Mouse (Mus musculus) CH12.LX (cell line): ENCODE data around the gene Pou5f1. TPM values are rescaled to one million over a fixed set of nuclear protein-coding genes. Genes with fewer than 3 reads are reported as not detected.

ENCODE experiments used
- DNase-seq: peaks from one replicate; pipeline ENCODE4 v3.0.0-alpha.2; 2013; ENCODE audit errors: extremely low read depth
- H3K27ac ChIP-seq: 2 replicates; pipeline ENCODE4 v1.5.1; 2012; ENCODE audit warnings: low read depth, mild to moderate bottlenecking, control low read depth, moderate library complexity; ENCODE audit not compliant: insufficient read depth
- H3K27me3 ChIP-seq: replicated peaks from 2 replicates; pipeline ENCODE3; 2012; ENCODE audit warnings: inconsistent platforms
- H3K36me3 ChIP-seq, 2 experiments: replicated peaks in 1 of 2; 2 replicates each; pipeline versions ENCODE3 to v1.6.1; 2012; ENCODE audit warnings: inconsistent platforms in 1 of 2, low read length in 1 of 2, mild to moderate bottlenecking in 1 of 2, mixed read lengths in 1 of 2, moderate library complexity in 1 of 2; ENCODE audit not compliant: control insufficient read depth in 1 of 2, insufficient read depth in 1 of 2
- H3K4me1 ChIP-seq, 2 experiments: 2 replicates each; pipeline ENCODE4 v1.6.1; 2012; ENCODE audit warnings: inconsistent platforms in 1 of 2, moderate library complexity in 1 of 2; ENCODE audit not compliant: insufficient read depth in 2 of 2, control insufficient read depth in 1 of 2
- H3K4me2 ChIP-seq: 2 replicates; pipeline ENCODE4 v1.6.1; 2012; ENCODE audit warnings: low read depth, mild to moderate bottlenecking, control low read depth; ENCODE audit not compliant: poor library complexity, insufficient read depth, severe bottlenecking
- H3K4me3 ChIP-seq, 3 experiments: fragments of 150-350 bp in 1 of 3; sonication (generic) in 1 of 3; replicated peaks in 1 of 3; 2 replicates each; pipeline versions ENCODE3 to v1.5.1; 2011 to 2012; ENCODE audit warnings: low read depth in 2 of 3, low read length in 2 of 3, mild to moderate bottlenecking in 2 of 3, moderate library complexity in 2 of 3, control low read depth in 1 of 3, improper control_type of control experiment in 1 of 3, inconsistent platforms in 1 of 3, mixed read lengths in 1 of 3; ENCODE audit not compliant: poor library complexity in 1 of 3
- H3K79me2 ChIP-seq: replicated peaks from 2 replicates; pipeline ENCODE4 v1.6.1; 2012; ENCODE audit warnings: mild to moderate bottlenecking, moderate library complexity; ENCODE audit not compliant: control insufficient read depth, poor library complexity, insufficient read depth, severe bottlenecking; ENCODE audit errors: extremely low read depth
- H3K9ac ChIP-seq: 2 replicates; pipeline ENCODE4 v1.6.1; 2012; ENCODE audit warnings: low read depth, mild to moderate bottlenecking, control low read depth, moderate library complexity; ENCODE audit not compliant: insufficient read depth
- H3K9me3 ChIP-seq: replicated peaks from 2 replicates; pipeline ENCODE3; 2012; ENCODE audit warnings: low read length, inconsistent platforms, mixed read lengths
- CHD2 ChIP-seq: IDR thresholded peaks from 2 replicates; pipeline ENCODE4 v1.6.1; 2011; ENCODE audit warnings: low read length, improper control_type of control experiment
- CTCF ChIP-seq, 2 experiments: IDR thresholded peaks in 1 of 2; conservative IDR thresholded peaks in 1 of 2; 2 replicates each; pipeline ENCODE4 v1.5.1; 2011 to 2012; ENCODE audit warnings: low read depth in 2 of 2, low read length in 2 of 2, improper control_type of control experiment in 1 of 2, inconsistent platforms in 1 of 2, mild to moderate bottlenecking in 1 of 2, moderate library complexity in 1 of 2
- E2F4 ChIP-seq: IDR thresholded peaks from 2 replicates; pipeline ENCODE4 v1.6.1; 2011; ENCODE audit warnings: low read depth, low read length, improper control_type of control experiment; ENCODE audit not compliant: insufficient replicate concordance
- ELF1 ChIP-seq: IDR thresholded peaks from 2 replicates; pipeline ENCODE4 v1.6.1; 2014; ENCODE audit warnings: low read depth, mild to moderate bottlenecking, inconsistent platforms, low read length, improper control_type of control experiment
- EP300 ChIP-seq: IDR thresholded peaks from 2 replicates; pipeline ENCODE4 v1.6.1; 2011; ENCODE audit warnings: low read length, improper control_type of control experiment
- ETS1 ChIP-seq: conservative IDR thresholded peaks from 2 replicates; pipeline ENCODE4 v1.6.1; 2012; ENCODE audit warnings: low read depth, mild to moderate bottlenecking, inconsistent platforms, low read length, improper control_type of control experiment, moderate library complexity
- HCFC1 ChIP-seq: IDR thresholded peaks from 2 replicates; pipeline ENCODE4 v1.6.1; 2012; ENCODE audit warnings: low read depth, mild to moderate bottlenecking, inconsistent platforms, low read length, improper control_type of control experiment
- IRF4 ChIP-seq: IDR thresholded peaks from 2 replicates; pipeline ENCODE4 v1.6.1; 2014; ENCODE audit warnings: low read depth, mild to moderate bottlenecking, inconsistent platforms, low read length, improper control_type of control experiment
- JUN ChIP-seq: IDR thresholded peaks from 2 replicates; pipeline ENCODE4 v1.6.1; 2011; ENCODE audit warnings: low read depth, mild to moderate bottlenecking, low read length, improper control_type of control experiment, moderate library complexity; ENCODE audit not compliant: insufficient read depth
- JUND ChIP-seq: conservative IDR thresholded peaks from 2 replicates; pipeline ENCODE4 v1.6.1; 2011; ENCODE audit warnings: low read depth, low read length, improper control_type of control experiment
- MAZ ChIP-seq: IDR thresholded peaks from 2 replicates; pipeline ENCODE4 v1.6.1; 2012; ENCODE audit warnings: low read depth, mild to moderate bottlenecking, inconsistent platforms, low read length, improper control_type of control experiment, moderate library complexity
- MEF2A ChIP-seq: IDR thresholded peaks from 2 replicates; pipeline ENCODE4 v1.6.1; 2014; ENCODE audit warnings: low read depth, mild to moderate bottlenecking, inconsistent platforms, low read length, improper control_type of control experiment, borderline replicate concordance
- MXI1 ChIP-seq: IDR thresholded peaks from 2 replicates; pipeline ENCODE4 v1.6.1; 2011; ENCODE audit warnings: mild to moderate bottlenecking, low read depth, low read length, improper control_type of control experiment
- MYC ChIP-seq: IDR thresholded peaks from 2 replicates; pipeline ENCODE4 v1.6.1; 2011; ENCODE audit warnings: low read depth, mild to moderate bottlenecking, improper control_type of control experiment, low read length
- PAX5 ChIP-seq: IDR thresholded peaks from 2 replicates; pipeline ENCODE4 v1.6.1; 2012; ENCODE audit warnings: low read length, inconsistent platforms, mixed read lengths
- RAD21 ChIP-seq: IDR thresholded peaks from 2 replicates; pipeline ENCODE4 v1.6.1; 2011; ENCODE audit warnings: low read depth, mild to moderate bottlenecking, low read length, improper control_type of control experiment, moderate library complexity
- SIN3A ChIP-seq: IDR thresholded peaks from 2 replicates; pipeline ENCODE4 v1.6.1; 2012; ENCODE audit warnings: low read length, improper control_type of control experiment, inconsistent platforms
- SMC3 ChIP-seq: IDR thresholded peaks from 2 replicates; pipeline ENCODE4 v1.6.1; 2011; ENCODE audit warnings: low read depth, low read length, improper control_type of control experiment
- ZMIZ1 ChIP-seq: IDR thresholded peaks from 2 replicates; pipeline ENCODE4 v1.6.1; 2012; ENCODE audit warnings: low read depth, mild to moderate bottlenecking, inconsistent platforms, low read length, improper control_type of control experiment
- ZNF384 ChIP-seq: IDR thresholded peaks from 2 replicates; pipeline ENCODE4 v1.6.1; 2012; ENCODE audit warnings: low read depth, low read length, improper control_type of control experiment, inconsistent platforms
- dilution Hi-C: fragments of 300-500 bp; cut with MboI; formaldehyde crosslinking; loops from 2 replicates; pipeline ENCODE4 v1.14.3; 2020; ENCODE audit warnings: low sequenced_read_pairs; ENCODE audit not compliant: extremely low pct_unique_long_range_greater_than_20kb, extremely low pct_ligation_motif_present
- in situ Hi-C: fragments of 300-500 bp; cut with MboI; formaldehyde crosslinking; loops from 3 replicates; pipeline ENCODE4 v1.14.3; 2019; ENCODE audit warnings: low sequenced_read_pairs, low pct_ligation_motif_present, low pct_unique_long_range_greater_than_20kb, mixed read lengths
- polyA plus RNA-seq: library from polyadenylated mRNA; unstranded; fragments of >175 nt; gene quantifications from 2 replicates; pipeline ENCODE4 v1.2.1, GENCODE M21; 2012; ENCODE audit warnings: low read depth; ENCODE audit not compliant: insufficient read length
- total RNA-seq, 2 experiments: library from RNA; depleted of rRNA; stranded (reverse); fragments of 300-350 nt in 1 of 2; fragments of >200 nt in 1 of 2; gene quantifications; 2 replicates each; pipeline ENCODE4 v1.2.3; 2012 to 2014

Pou5f1 gene
- total and polyA plus RNA-seq, 3 experiments, result 0.13 TPM; not detected in 2

DNA sequence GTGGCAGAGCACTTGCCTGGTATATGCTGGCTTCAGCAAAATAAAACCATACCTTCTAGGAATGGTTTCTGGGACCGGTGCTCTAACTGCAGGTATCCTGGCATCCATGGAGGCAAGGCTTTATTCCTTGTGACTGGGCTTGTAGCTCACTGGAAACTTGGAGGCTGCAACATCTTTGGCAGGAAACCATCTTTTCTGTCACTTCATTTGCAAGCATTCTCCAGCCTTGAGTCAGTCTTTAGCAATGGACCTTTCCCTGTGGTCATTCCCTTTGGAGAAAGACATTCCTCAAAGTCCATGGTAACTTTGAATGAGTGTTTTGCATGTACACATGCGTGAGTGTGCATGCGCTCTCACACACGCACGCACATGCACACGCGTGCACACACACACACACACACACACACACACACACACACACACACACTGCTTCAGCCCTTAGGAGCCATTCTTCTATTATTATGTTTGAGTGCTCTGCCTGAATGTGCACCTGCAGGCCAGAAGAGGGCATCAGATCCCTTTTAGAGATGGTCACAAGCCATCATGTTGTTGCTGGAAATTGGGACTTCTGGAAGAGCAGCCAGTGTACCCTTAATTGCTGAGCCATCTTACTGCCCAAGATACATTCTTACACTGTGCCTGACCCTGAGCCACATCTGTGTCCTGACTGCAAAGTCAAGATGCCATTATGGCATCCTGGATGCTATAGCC lies 7.3 kb downstream of the Pou5f1 start:
- Histone ChIP-seq H3K4me2 (no peak overlapping the region), H3K27me3 (no peaks in the 10 kb centered on the region), H3K4me1 (peaks cover 7 to 40% of the 10 kb centered on the region in 2 experiments; a peak in 3 of 4 replicates), H3K9ac (no peak overlapping the region), H3K9me3 (no peaks in the 10 kb centered on the region), H3K4me3 (no peak overlapping the region), H3K79me2 (peaks cover 5% of the 10 kb centered on the region; the same call in 1 of the 2 replicates), H3K27ac (no peak overlapping the region), H3K36me3 (peaks cover 9 to 38% of the 10 kb centered on the region in 2 experiments)
- no peak for DNase-seq
- dilution Hi-C loops (no loop called here), in situ Hi-C loops (no loop called here)
- TF ChIP-seq SMC3, result no peak
- peak in 1 of 2 experiments; percentile 50; a peak in 2 of 4 replicates for TF ChIP-seq CTCF (conservative IDR thresholded peaks at IDR 0.05 in 1 of 2, IDR thresholded peaks at IDR 0.05 in 1 of 2; ENCODE audit: low read depth in 2 of 2, low read length in 2 of 2)
- peak; percentile 20 for TF ChIP-seq RAD21

- dilution Hi-C loops, result no loop called here
- in situ Hi-C loops, result no loop called here
- TF ChIP-seq CTCF (conservative IDR thresholded peaks at IDR 0.05 in 1 of 2, IDR thresholded peaks at IDR 0.05 in 1 of 2; ENCODE audit: low read depth in 2 of 2, low read length in 2 of 2) (peak; percentile 70 to 88), MYC (no peak), RAD21 (peak; percentile 30), SMC3 (peak; percentile 48)
- no peaks in the 10 kb centered on the region for H3K27me3 ChIP-seq
- peak; percentile 74 for DNase-seq
- H3K27ac ChIP-seq, result no peak overlapping the region
- H3K79me2 ChIP-seq, result peaks cover 5% of the 10 kb centered on the region; the same call in 1 of the 2 replicates
- no peak overlapping the region for H3K9ac ChIP-seq
- H3K9me3 ChIP-seq, result no peaks in the 10 kb centered on the region
- peaks cover 9 to 38% of the 10 kb centered on the region in 2 experiments for H3K36me3 ChIP-seq
- no peak overlapping the region for H3K4me2 ChIP-seq
- no peak overlapping the region for H3K4me3 ChIP-seq
- H3K4me1 ChIP-seq, result peaks cover 7 to 45% of the 10 kb centered on the region in 2 experiments; a peak in 3 of 4 replicates
These were observed 8.1 kb downstream of the Pou5f1 start for GRCm38 (mm10) chr17:35513886-35514285.

DNA sequence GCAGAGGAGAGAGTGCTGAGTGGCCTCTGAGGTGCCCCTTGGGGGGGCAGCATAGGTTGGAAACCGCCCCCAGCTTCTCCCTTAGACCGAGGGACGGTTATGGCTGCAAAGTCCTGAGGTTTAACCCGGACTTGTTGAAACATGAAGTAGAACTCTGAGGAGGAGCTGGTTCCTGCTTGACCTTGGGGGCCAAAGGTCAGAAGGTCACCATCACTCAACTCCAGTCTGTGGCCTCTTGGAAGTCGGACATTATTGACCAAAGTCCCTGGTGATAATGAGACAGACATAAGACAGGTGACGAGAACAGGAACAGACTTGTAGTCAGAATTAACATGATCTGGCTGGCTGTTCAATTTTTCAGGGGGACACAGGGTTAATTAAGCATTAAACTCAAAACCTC lies 8.9 kb downstream of the Pou5f1 start:
- H3K4me2 ChIP-seq, result peak overlapping the region; percentile 77
- peaks cover 7 to 40% of the 10 kb centered on the region in 2 experiments; a peak in 3 of 4 replicates for H3K4me1 ChIP-seq
- no peaks in the 10 kb centered on the region for H3K27me3 ChIP-seq
- no peaks in the 10 kb centered on the region for H3K9me3 ChIP-seq
- H3K27ac ChIP-seq, result no peak overlapping the region
- peak overlapping the region; percentile 71; the same call in 1 of the 2 replicates for H3K9ac ChIP-seq
- no peak for DNase-seq
- peaks cover 9 to 40% of the 10 kb centered on the region in 2 experiments for H3K36me3 ChIP-seq
- no peak overlapping the region for H3K4me3 ChIP-seq
- no peak for TF ChIP-seq MEF2A
- TF ChIP-seq CTCF (conservative IDR thresholded peaks at IDR 0.05 in 1 of 2, IDR thresholded peaks at IDR 0.05 in 1 of 2; ENCODE audit: low read depth in 2 of 2, low read length in 2 of 2), result no peak
- TF ChIP-seq PAX5, result no peak
- no peak for TF ChIP-seq JUN
- no peak for TF ChIP-seq E2F4
- TF ChIP-seq ZMIZ1, result no peak
- TF ChIP-seq JUND, result no peak
- TF ChIP-seq ELF1, result no peak
- TF ChIP-seq RAD21, result no peak
- no peak for TF ChIP-seq CHD2
- TF ChIP-seq ETS1, result no peak
- no peak for TF ChIP-seq MXI1
- TF ChIP-seq IRF4, result no peak
- no peak for TF ChIP-seq HCFC1
- no peak for TF ChIP-seq MAZ
- no peak for TF ChIP-seq SIN3A
- no peak for TF ChIP-seq ZNF384
- no peak for TF ChIP-seq SMC3
- no peak for TF ChIP-seq EP300
- in situ Hi-C loops (loop anchor here (5.0 kb wide), 1 partner anchor 38 kb away; the partner anchor contains the start of gene Cdsn), dilution Hi-C loops (no loop called here)
- peaks cover 5% of the 10 kb centered on the region; the same call in 1 of the 2 replicates for H3K79me2 ChIP-seq
